Mouse (Mus musculus) cerebellum, postnatal 4 days (tissue): ENCODE data around the gene Camk2n2.
A peak's percentile ranks its signal among the peaks of the same experiment; 100 is the strongest.
"Not testable (repeated sequence)": the region's sequence is repeated elsewhere in the genome, so short reads cannot be mapped to it uniquely, and the experiment has no call there.

ENCODE experiments used
- DNase-seq, 2 experiments: peaks; one replicate each; pipeline ENCODE4 v3.0.0; 2022; ENCODE audit warnings: low spot score in 2 of 2, mixed read lengths in 1 of 2

Gene Camk2n2

GRCm38 (mm10) chr16:20621191-20621990 is at the start of gene Camk2n2:
Camk2n2 (minus strand) TSS chr16:20621287.
- DNase-seq: peak; percentile 54 to 72

GRCm38 (mm10) chr16:20670291-20670690 is 49.2 kb upstream of the Camk2n2 start:
- no peak for DNase-seq

GRCm38 (mm10) chr16:20668013-20668412 is 46.9 kb upstream of the Camk2n2 start, which contains the start of gene Eif4g1:
Eif4g1 (plus strand) TSS chr16:20668313.
- DNase-seq: not testable (repeated sequence)

GRCm38 (mm10) chr16:20657661-20658060 is 36.6 kb upstream of the Camk2n2 start:
- DNase-seq: no peak

- no peak for DNase-seq
Measured at GRCm38 (mm10) chr16:20653315-20653714, 32.2 kb upstream of the Camk2n2 start.

GRCm38 (mm10) chr16:20651947-20652310 is 30.8 kb upstream of the Camk2n2 start:
- DNase-seq: no peak

GRCm38 (mm10) chr16:20651076-20651946 is 30.2 kb upstream of the Camk2n2 start, which contains the start of gene Psmd2:
Psmd2 (plus strand) TSS chr16:20651652.
- DNase-seq: peak; percentile 95 to 97

GRCm38 (mm10) chr16:20643911-20644310 is 22.8 kb upstream of the Camk2n2 start:
- no peak for DNase-seq

- DNase-seq: peak; percentile 49 to 83
Measured at GRCm38 (mm10) chr16:20642161-20642560, 21.1 kb upstream of the Camk2n2 start.

- DNase-seq: peak in 1 of 2 experiments; percentile 38
Measured at GRCm38 (mm10) chr16:20638367-20638766, 17.3 kb upstream of the Camk2n2 start.

- DNase-seq: no peak
Measured at GRCm38 (mm10) chr16:20637410-20637809, 16.3 kb upstream of the Camk2n2 start.

- DNase-seq: peak in 1 of 2 experiments; percentile 51
Measured at GRCm38 (mm10) chr16:20629731-20630634, 8.9 kb upstream of the Camk2n2 start, which contains the start of gene Ece2. Ece2 (plus strand) TSS chr16:20629828.

GRCm38 (mm10) chr16:20628871-20629391 is 7.8 kb upstream of the Camk2n2 start:
- DNase-seq: no peak

GRCm38 (mm10) chr16:20623211-20623610 is 2.1 kb upstream of the Camk2n2 start:
- no peak for DNase-seq

- DNase-seq: peak; percentile 37 to 64
Measured at GRCm38 (mm10) chr16:20621991-20622685, 1.1 kb upstream of the Camk2n2 start.

- no peak for DNase-seq
Measured at GRCm38 (mm10) chr16:20620751-20621190, 316 bp downstream of the Camk2n2 start.

GRCm38 (mm10) chr16:20620399-20620735 is 720 bp downstream of the Camk2n2 start:
- no peak for DNase-seq

GRCm38 (mm10) chr16:20619541-20620398 is 1.3 kb downstream of the Camk2n2 start:
- peak in 1 of 2 experiments; percentile 30 for DNase-seq
